Mouse (Mus musculus): Measurements from ENCODE around the gene 6330409D20Rik. TPM values are rescaled to one million over a fixed set of nuclear protein-coding genes. Genes with fewer than 3 reads are reported as not detected.

6330409D20Rik gene
- polyA plus RNA-seq, 1 experiment = 0.20 TPM

DNA sequence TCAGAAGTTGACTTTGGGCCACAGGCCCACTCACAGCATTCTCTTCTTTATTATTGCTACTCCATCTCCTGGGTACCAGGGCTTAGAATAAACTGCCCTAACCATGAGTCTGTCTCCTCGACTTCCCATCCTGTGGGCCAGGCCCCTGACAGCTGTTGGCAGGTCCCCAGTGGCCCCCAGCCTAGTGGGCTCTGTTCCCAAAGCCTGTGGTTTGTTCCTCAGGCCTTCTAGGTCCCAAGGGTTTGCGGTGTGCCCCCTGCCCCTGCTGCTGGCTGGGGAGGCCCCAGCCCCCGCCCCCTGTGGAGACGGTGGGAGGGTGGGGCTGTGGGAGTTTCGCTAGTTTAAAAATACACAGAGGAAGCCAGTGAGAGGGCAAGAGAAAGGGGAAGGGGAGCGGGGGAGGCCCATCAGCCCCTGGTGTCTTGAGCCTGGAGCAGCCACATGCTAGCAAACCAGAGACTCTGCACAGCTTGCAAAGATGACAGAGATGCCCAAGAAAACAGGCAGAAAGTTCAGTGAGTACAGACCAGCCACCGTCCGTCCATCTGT, 20.1 kb downstream of the 6330409D20Rik start, which contains the start of gene Sh2d3c:
Sh2d3c (plus strand) TSS at position 375 of the 549 bp plus-strand sequence.
- peak within 1 kb of the TSS; percentile 61 for H3K4me3 ChIP-seq (ENCODE audit: control insufficient read depth, insufficient read depth, low read length)
- H3K4me1 ChIP-seq (replicated peaks; ENCODE audit: control insufficient read depth, insufficient read depth, low read length) = peaks cover 52% of the 10 kb centered on the region
- H3K27ac ChIP-seq (ENCODE audit: control insufficient read depth, insufficient read depth, low read length) = peak within 1 kb of the TSS; percentile 79
- H3K36me3 ChIP-seq (ENCODE audit: control insufficient read depth, insufficient read depth, low read length) = no peaks in the 10 kb centered on the region
- DNase-seq = peak; percentile 69
- WGBS = 7% methylated on average over 8 of the region's 8 CpGs
- H3K27me3 ChIP-seq (ENCODE audit: control insufficient read depth, insufficient read depth, low read length) = no peaks in the 10 kb centered on the region
- TF ChIP-seq CTCF (IDR thresholded peaks at IDR 0.05; ENCODE audit: borderline replicate concordance, control insufficient read depth, extremely low read depth, insufficient read depth, low read length, poor library complexity) = no peak
- no peak for TF ChIP-seq POLR2A (IDR thresholded peaks at IDR 0.05; ENCODE audit: control insufficient read depth, extremely low read depth, insufficient read depth, low read length, poor library complexity)

DNA sequence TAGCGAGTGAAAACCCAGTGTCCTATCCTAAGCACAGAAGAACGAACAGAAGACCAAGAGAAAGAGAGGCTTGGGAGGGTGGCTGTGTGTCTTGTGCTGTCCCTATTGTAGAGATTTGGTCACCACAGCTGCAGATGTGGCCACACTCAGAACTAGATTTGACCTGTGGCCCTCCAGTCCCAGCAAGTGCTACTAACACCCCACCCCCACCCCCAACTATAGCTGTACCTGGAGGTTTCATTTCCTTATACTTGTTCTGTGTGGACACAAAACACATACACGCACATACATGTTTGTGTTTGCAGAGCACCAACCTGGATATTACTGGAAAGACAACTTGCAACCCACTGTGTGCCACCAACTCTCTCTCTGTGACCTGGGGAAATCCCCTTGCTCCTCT, 20.8 kb downstream of the 6330409D20Rik start:
- no peak for TF ChIP-seq POLR2A (IDR thresholded peaks at IDR 0.05; ENCODE audit: control insufficient read depth, extremely low read depth, insufficient read depth, low read length, poor library complexity)
- TF ChIP-seq CTCF (IDR thresholded peaks at IDR 0.05; ENCODE audit: borderline replicate concordance, control insufficient read depth, extremely low read depth, insufficient read depth, low read length, poor library complexity) = no peak
- DNase-seq = no peak
- Histone ChIP-seq H3K4me3 (ENCODE audit: control insufficient read depth, insufficient read depth, low read length) (no peak overlapping the region), H3K27me3 (ENCODE audit: control insufficient read depth, insufficient read depth, low read length) (no peaks in the 10 kb centered on the region), H3K36me3 (ENCODE audit: control insufficient read depth, insufficient read depth, low read length) (no peaks in the 10 kb centered on the region), H3K27ac (ENCODE audit: control insufficient read depth, insufficient read depth, low read length) (peak overlapping the region; percentile 4; the same call in 1 of the 2 replicates), H3K4me1 (replicated peaks; ENCODE audit: control insufficient read depth, insufficient read depth, low read length) (peaks cover 49% of the 10 kb centered on the region)
- WGBS = 94% methylated on average over 3 of the region's 3 CpGs

DNA sequence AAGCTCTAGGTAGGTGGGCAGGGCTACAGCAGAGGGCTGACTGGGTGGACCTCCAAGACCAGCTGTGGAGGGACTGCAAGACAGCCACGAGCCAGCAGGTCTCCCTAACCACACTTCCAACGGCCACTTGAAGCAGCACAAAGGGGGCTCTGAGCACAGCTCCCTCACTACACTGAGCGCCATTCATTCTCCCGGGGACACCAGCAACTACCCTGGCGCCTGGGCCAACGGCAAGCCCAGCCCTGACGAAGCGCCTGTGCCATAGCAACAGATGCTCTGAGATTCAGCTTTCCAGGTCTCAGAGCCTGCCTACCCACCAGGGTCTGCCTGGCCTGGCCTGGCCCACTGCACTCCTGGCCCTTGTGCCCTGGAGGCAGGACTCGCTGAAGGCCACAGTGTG, 22.1 kb downstream of the 6330409D20Rik start:
- no peak overlapping the region for H3K27ac ChIP-seq (ENCODE audit: control insufficient read depth, insufficient read depth, low read length)
- no peak for TF ChIP-seq CTCF (IDR thresholded peaks at IDR 0.05; ENCODE audit: borderline replicate concordance, control insufficient read depth, extremely low read depth, insufficient read depth, low read length, poor library complexity)
- no peak for TF ChIP-seq POLR2A (IDR thresholded peaks at IDR 0.05; ENCODE audit: control insufficient read depth, extremely low read depth, insufficient read depth, low read length, poor library complexity)
- 39% methylated on average over 9 of the region's 9 CpGs for WGBS

DNA sequence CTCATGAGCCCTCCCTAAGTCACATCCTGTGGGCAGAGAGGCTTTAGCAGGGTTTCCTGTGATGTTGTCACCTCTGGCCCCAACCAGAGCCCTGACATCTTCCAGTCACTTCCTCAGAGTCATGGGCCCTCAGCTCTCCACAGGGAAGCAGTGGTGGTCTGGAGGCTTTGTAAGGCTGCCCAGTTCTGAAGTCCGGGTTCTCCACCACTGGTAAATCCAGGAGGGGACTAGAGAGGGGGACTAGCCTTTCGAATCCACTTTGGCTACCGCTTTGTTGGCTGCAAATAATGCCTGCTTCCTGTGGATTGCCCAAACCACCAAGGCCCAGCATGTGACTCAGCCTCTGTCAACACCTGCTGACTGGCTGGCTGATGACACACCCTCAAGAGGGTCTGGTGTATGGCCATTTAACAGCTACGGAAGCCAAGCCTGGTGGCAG, 25.8 kb downstream of the 6330409D20Rik start:
- Histone ChIP-seq H3K27ac (ENCODE audit: control insufficient read depth, insufficient read depth, low read length) (peak overlapping the region; percentile 46), H3K4me1 (replicated peaks; ENCODE audit: control insufficient read depth, insufficient read depth, low read length) (peaks cover 40% of the 10 kb centered on the region), H3K4me3 (ENCODE audit: control insufficient read depth, insufficient read depth, low read length) (no peak overlapping the region), H3K27me3 (ENCODE audit: control insufficient read depth, insufficient read depth, low read length) (no peaks in the 10 kb centered on the region), H3K36me3 (ENCODE audit: control insufficient read depth, insufficient read depth, low read length) (peaks cover 4% of the 10 kb centered on the region)
- DNase-seq = peak; percentile 32
- WGBS = 21% methylated on average over 4 of the region's 4 CpGs
- 0 out of 2 replicates have a peak, but pooled peaks have one; percentile 13 for TF ChIP-seq CTCF (IDR thresholded peaks at IDR 0.05; ENCODE audit: borderline replicate concordance, control insufficient read depth, extremely low read depth, insufficient read depth, low read length, poor library complexity)
- TF ChIP-seq POLR2A (IDR thresholded peaks at IDR 0.05; ENCODE audit: control insufficient read depth, extremely low read depth, insufficient read depth, low read length, poor library complexity) = no peak

More for the DNA sequence above, 22.1 kb downstream of the 6330409D20Rik start:
- DNase-seq = no peak
- Histone ChIP-seq H3K4me3 (ENCODE audit: control insufficient read depth, insufficient read depth, low read length) (no peak overlapping the region), H3K27me3 (ENCODE audit: control insufficient read depth, insufficient read depth, low read length) (no peaks in the 10 kb centered on the region), H3K36me3 (ENCODE audit: control insufficient read depth, insufficient read depth, low read length) (no peaks in the 10 kb centered on the region), H3K4me1 (replicated peaks; ENCODE audit: control insufficient read depth, insufficient read depth, low read length) (peaks cover 58% of the 10 kb centered on the region)

DNA sequence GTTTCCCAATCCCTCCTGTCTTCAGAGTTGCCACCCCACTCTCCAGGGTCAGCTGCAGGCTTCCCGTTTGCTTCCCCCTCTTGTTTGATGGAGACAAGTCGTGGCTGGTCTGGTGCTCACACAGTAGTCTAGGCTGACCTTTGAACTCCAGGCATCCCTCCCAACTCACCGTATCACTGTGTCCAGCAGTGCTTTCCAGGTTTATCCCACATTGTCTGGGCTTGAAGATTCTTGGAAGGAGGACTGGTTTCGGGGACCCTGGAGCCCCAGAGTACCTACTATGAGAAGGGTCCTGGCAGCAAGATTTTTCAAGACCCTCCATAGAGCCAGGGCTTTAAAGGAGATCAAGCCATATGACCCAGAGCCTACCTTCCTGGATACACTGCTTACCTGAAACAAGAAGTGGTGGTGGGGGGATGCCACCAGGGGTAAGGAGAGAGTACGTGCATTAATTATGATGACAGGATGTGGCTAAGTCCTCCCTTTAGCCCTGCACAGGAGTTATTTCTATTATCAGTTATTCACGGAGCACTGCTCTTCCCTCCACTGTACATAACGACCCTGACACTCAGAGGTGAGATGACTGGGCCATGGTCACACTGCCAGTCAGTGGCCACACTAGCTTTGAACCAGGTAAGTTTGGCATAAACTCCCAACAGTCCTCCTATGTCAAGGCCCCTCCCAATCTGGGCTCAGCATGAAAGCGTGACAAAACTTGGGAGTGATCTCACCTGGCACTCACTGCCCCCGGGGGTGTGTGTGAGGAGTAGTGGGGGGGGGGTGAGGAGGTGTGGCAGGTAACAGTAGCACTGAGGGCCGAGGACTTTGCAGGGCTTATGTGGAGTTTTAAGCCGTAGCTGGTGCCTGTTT, 26.5 kb downstream of the 6330409D20Rik start:
- Histone ChIP-seq H3K27ac (ENCODE audit: control insufficient read depth, insufficient read depth, low read length) (peak overlapping the region; percentile 46), H3K4me3 (ENCODE audit: control insufficient read depth, insufficient read depth, low read length) (no peak overlapping the region), H3K27me3 (ENCODE audit: control insufficient read depth, insufficient read depth, low read length) (no peaks in the 10 kb centered on the region), H3K4me1 (replicated peaks; ENCODE audit: control insufficient read depth, insufficient read depth, low read length) (peaks cover 34% of the 10 kb centered on the region), H3K36me3 (ENCODE audit: control insufficient read depth, insufficient read depth, low read length) (peaks cover 11% of the 10 kb centered on the region)
- DNase-seq = no peak
- no peak for TF ChIP-seq POLR2A (IDR thresholded peaks at IDR 0.05; ENCODE audit: control insufficient read depth, extremely low read depth, insufficient read depth, low read length, poor library complexity)
- WGBS = 35% methylated on average over 11 of the region's 11 CpGs

DNA sequence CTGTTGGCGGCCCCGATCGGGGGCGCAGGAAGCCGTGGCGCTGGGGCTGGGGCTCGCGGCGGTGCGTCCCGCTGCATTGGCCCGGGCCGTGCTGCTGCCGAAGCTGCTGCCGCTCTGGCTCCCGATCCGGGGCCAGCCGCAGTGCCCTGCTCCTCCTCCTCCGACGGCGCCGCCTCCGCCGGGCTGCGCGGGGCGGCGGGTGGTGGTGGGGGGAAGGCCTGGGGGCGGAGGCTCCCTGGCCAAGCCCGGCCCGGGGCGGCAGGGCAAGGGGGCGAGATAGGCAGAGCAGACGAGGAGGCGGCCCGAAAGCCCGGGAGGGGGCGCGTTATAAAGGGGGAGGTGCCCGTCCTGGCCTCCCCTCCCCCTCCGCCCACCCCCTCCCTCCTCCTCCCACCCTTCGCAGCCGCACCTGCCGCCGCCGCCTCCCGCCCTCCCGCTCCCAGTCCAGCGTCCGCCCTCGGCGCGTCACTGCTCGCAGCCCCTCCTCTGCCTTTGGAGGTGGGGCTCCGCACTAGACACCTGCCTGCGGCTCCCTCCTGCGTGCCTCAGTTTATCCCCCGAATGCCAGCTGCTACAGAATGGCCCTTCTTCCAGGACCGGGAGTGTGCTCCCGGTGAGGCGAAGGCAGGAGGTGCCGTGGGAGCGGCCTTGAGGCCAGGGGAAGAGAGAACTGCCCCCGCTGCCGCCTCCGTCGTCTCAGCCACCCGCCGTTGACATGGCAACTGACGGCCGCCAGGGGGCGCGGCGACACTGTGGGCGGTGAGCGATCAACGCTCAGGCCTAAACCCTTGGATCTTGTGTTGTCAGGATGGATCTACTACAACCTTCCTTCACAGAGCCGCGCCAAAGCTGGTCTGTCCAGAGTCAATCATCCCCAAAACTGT, 27.6 kb downstream of the 6330409D20Rik start, which contains the start of gene Cdk9:
Cdk9 (minus strand) TSS at position 143 of the 884 bp plus-strand sequence.
- whole genome bisulfite sequencing = under 1% methylated on average over 68 of the region's 79 CpGs
- peaks cover 21% of the 10 kb centered on the region for H3K36me3 ChIP-seq (ENCODE audit: control insufficient read depth, insufficient read depth, low read length)
- peak; percentile 98 for TF ChIP-seq CTCF (IDR thresholded peaks at IDR 0.05; ENCODE audit: borderline replicate concordance, control insufficient read depth, extremely low read depth, insufficient read depth, low read length, poor library complexity)
- no peak; the same call in 1 of the 2 replicates for TF ChIP-seq POLR2A (IDR thresholded peaks at IDR 0.05; ENCODE audit: control insufficient read depth, extremely low read depth, insufficient read depth, low read length, poor library complexity)
- H3K27me3 ChIP-seq (ENCODE audit: control insufficient read depth, insufficient read depth, low read length) = no peaks in the 10 kb centered on the region
- peaks cover 24% of the 10 kb centered on the region for H3K4me1 ChIP-seq (replicated peaks; ENCODE audit: control insufficient read depth, insufficient read depth, low read length)
- peak within 1 kb of the TSS; percentile 89 for H3K4me3 ChIP-seq (ENCODE audit: control insufficient read depth, insufficient read depth, low read length)
- DNase-seq = peak; percentile 91
- peak within 1 kb of the TSS; percentile 38 for H3K27ac ChIP-seq (ENCODE audit: control insufficient read depth, insufficient read depth, low read length)
